Mouse (Mus musculus) liver, embryonic 14.5 days (tissue): ENCODE results near the gene Olfr906. TPM values are rescaled to one million over a fixed set of nuclear protein-coding genes. Genes with fewer than 3 reads are reported as not detected.

Experiments
- ATAC-seq: fragments of 200-750 bp; cut with Nextera tagmentation; 2 replicates; pipeline ENCODE4 v1.8.0; 2017; ENCODE audit warnings: moderate number of reproducible peaks, mild to moderate bottlenecking, moderate library complexity; ENCODE audit not compliant: insufficient read depth
- DNase-seq, 3 experiments: peaks; one replicate each; pipeline ENCODE4 v3.0.0-alpha.2; 2012 to 2013; ENCODE audit warnings: low read depth in 3 of 3, low spot score in 3 of 3
- H3K27ac ChIP-seq: fragments of 300-500 bp; sonication (generic); 2 replicates; pipeline ENCODE4 v1.5.1; 2014; ENCODE audit warnings: moderate library complexity, mild to moderate bottlenecking, control low read depth, inconsistent platforms
- H3K27me3 ChIP-seq: fragments of 300-500 bp; sonication (generic); 2 replicates; pipeline ENCODE4 v1.6.1; 2014; ENCODE audit warnings: mild to moderate bottlenecking, low read length, moderate library complexity; ENCODE audit not compliant: control insufficient read depth, insufficient read depth
- H3K36me3 ChIP-seq: fragments of 300-500 bp; sonication (generic); replicated peaks from 2 replicates; pipeline ENCODE4 v1.6.1; 2014; ENCODE audit warnings: low read depth; ENCODE audit not compliant: control insufficient read depth, insufficient read depth
- H3K4me1 ChIP-seq, 2 experiments: fragments of 200-500 bp in 1 of 2; fragments of 300-500 bp in 1 of 2; sonication (generic) in 1 of 2; replicated peaks; 2 replicates each; pipeline ENCODE4 v1.6.1; 2012 to 2014; ENCODE audit warnings: antibody characterized with exemption in 1 of 2, inconsistent platforms in 1 of 2, low read length in 1 of 2; ENCODE audit not compliant: control insufficient read depth in 2 of 2, insufficient read depth in 2 of 2
- H3K4me2 ChIP-seq: fragments of 300-500 bp; sonication (generic); 2 replicates; pipeline ENCODE4 v1.6.1; 2014; ENCODE audit warnings: low read depth, mild to moderate bottlenecking, control low read depth, moderate library complexity
- H3K4me3 ChIP-seq, 2 experiments: fragments of 200-500 bp in 1 of 2; fragments of 300-500 bp in 1 of 2; sonication (generic) in 1 of 2; 2 replicates each; pipeline ENCODE4 v1.5.1; 2012 to 2014; ENCODE audit warnings: low read depth in 2 of 2, low read length in 2 of 2, mild to moderate bottlenecking in 2 of 2, control low read depth in 1 of 2, inconsistent platforms in 1 of 2, moderate library complexity in 1 of 2; ENCODE audit not compliant: insufficient read depth in 1 of 2
- H3K9ac ChIP-seq: fragments of 300-500 bp; sonication (generic); replicated peaks from 2 replicates; pipeline ENCODE4 v1.6.1; 2014; ENCODE audit warnings: mild to moderate bottlenecking, control low read depth, moderate library complexity
- H3K9me3 ChIP-seq: fragments of 300-500 bp; sonication (generic); 2 replicates; pipeline ENCODE4 v1.6.1; 2016; ENCODE audit warnings: low read length, mixed read lengths; ENCODE audit not compliant: control insufficient read depth
- CTCF ChIP-seq: IDR thresholded peaks from 2 replicates; pipeline ENCODE4 v1.5.1; 2016; ENCODE audit warnings: antibody characterized with exemption, low read depth, control low read depth
- EP300 ChIP-seq: IDR thresholded peaks from 2 replicates; pipeline ENCODE4 v1.6.1; 2016; ENCODE audit warnings: antibody characterized with exemption, low read depth
- WGBS: fragments of 180-500 bp; shearing (Covaris S2); extraction: QIAGEN DNeasy Blood & Tissue Kit; methylation state at CpG from one replicate; pipeline ENCODE4 v1.1.7; 2014; ENCODE audit not compliant: insufficient replicate concordance; 5-methylcytosine and 5-hydroxymethylcytosine counted together
- polyA plus RNA-seq, 2 experiments: library from polyadenylated mRNA; depleted of rRNA in 1 of 2; stranded (reverse) in 1 of 2; unstranded in 1 of 2; fragments of >200 nt; fragmentation: Nextera tagmentation in 1 of 2; extraction: Ambion mirVana in 1 of 2; gene quantifications; 2 replicates each; pipeline versions ENCODE4 v1.2.1 to v1.2.3; 2012 to 2014

Olfr906 gene
- not detected in 2 replicates for polyA plus RNA-seq (2012; rRNA removed)
- not detected in 2 replicates for polyA plus RNA-seq (2014; fragmentation: Nextera tagmentation; extraction: Ambion mirVana)

DNA sequence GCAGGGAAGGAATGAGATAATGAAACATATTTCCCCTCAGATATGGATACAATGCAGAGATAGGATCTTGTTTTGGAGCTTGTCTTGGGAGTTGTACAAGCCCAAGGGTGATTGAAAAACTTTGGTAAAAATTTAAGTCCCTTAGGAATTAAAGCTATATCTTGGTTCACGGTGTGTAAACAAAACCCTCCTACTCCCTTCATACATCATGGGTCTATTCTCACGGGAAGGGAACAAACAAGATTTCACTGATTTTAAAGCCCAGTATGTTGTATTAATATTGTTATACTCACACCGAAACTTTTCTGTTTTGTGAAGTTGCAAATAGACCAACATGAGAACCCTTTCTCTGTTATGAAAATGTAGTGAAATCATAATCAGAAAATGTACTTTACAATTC, at the start of gene Olfr906:
TSS of gene Olfr906 (plus strand) at position 301 of the 400 bp plus-strand sequence.
- 54% methylated on average over 3 of the region's 3 CpGs for WGBS
- TF ChIP-seq CTCF: no peak
- TF ChIP-seq EP300: no peak

DNA sequence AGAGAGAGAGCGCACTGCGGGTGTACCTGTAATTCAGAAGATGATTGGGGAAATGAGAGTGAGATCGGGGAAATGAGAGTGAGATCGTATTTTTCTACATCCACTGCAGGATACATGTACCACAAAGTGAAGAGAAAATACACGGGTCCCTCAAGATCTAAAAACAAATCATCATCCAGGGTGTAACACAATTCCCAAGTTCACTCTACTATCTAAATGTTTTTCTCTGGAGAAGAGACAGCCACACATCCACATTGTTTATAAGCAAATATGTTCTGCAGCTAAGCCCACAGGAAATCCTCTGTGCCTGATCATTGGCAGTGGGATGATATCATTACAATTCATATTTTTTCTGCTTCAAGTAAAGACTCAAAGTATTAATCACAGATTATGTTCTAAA, 39.5 kb upstream of the Olfr906 start, which contains the start of gene Olfr902:
TSS of gene Olfr902 (plus strand) at position 301 of the 400 bp plus-strand sequence.
- Histone ChIP-seq H3K4me2 (no peak within 1 kb of the TSS), H3K9ac (no peak within 1 kb of the TSS), H3K36me3 (no peaks in the 10 kb centered on the region), H3K9me3 (no peaks in the 10 kb centered on the region), H3K4me3 (no peak within 1 kb of the TSS), H3K27ac (no peak within 1 kb of the TSS), H3K27me3 (no peaks in the 10 kb centered on the region), H3K4me1 (no peaks in the 10 kb centered on the region)
- WGBS: 70% methylated on average over 5 of the region's 5 CpGs
- DNase-seq (no peak), ATAC-seq (no peak)
- TF ChIP-seq EP300 (no peak), CTCF (no peak)

More for the DNA sequence above, at the start of gene Olfr906:
- H3K27me3 ChIP-seq: no peaks in the 10 kb centered on the region
- no peak within 1 kb of the TSS for H3K27ac ChIP-seq
- no peaks in the 10 kb centered on the region for H3K9me3 ChIP-seq
- no peak within 1 kb of the TSS for H3K4me3 ChIP-seq
- no peaks in the 10 kb centered on the region for H3K4me1 ChIP-seq
- DNase-seq (no peak), ATAC-seq (no peak)
- H3K4me2 ChIP-seq: no peak within 1 kb of the TSS
- no peaks in the 10 kb centered on the region for H3K36me3 ChIP-seq
- H3K9ac ChIP-seq: no peak within 1 kb of the TSS

DNA sequence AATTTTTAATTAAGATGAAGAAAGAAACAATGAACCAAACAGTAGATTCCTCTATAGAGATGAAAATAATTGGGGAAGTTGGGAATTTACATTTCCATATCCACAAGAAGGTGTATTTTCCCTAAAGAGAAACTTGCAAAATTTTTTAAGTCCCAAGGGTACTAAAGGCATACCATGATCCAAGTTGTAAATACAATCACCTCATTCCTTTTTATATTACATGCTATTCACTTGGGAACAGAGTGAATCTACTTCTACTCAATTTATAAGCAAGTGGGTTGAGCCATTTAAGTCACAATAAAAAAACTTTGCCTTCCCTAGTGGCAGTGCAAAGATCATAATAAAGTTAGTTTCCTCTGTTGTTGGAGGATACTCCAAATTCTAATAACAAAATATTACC, 24.0 kb upstream of the Olfr906 start, which contains the start of gene Olfr904:
TSS of gene Olfr904 (plus strand) at position 301 of the 400 bp plus-strand sequence.
- no peak within 1 kb of the TSS for H3K27ac ChIP-seq
- no peaks in the 10 kb centered on the region for H3K4me1 ChIP-seq
- no peaks in the 10 kb centered on the region for H3K27me3 ChIP-seq
- H3K4me3 ChIP-seq: no peak within 1 kb of the TSS
- H3K9ac ChIP-seq: no peak within 1 kb of the TSS
- H3K9me3 ChIP-seq: no peaks in the 10 kb centered on the region
- DNase-seq (no peak), ATAC-seq (no peak)
- TF ChIP-seq EP300: no peak
- no peak for TF ChIP-seq CTCF
- H3K36me3 ChIP-seq: no peaks in the 10 kb centered on the region
- no peak within 1 kb of the TSS for H3K4me2 ChIP-seq

DNA sequence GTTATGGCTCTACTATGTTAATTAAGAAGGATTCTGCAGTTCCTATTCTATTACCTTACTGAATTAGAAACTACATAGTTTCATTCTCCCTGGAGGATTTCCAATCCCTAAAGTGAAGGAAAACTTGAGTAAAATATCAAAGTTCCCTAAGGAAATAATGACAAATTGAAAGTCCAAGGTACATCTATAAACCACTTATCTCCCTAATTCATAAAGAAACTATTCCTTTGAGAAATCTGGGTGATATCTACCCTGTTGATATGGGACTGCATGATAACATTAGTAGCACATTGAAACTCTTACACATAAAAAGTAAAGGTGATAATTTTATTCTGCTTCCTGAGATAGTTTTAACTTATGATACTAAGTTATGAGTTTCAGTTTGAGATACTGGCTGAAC, 16.1 kb upstream of the Olfr906 start, which contains the start of gene Olfr905:
TSS of gene Olfr905 (plus strand) at position 301 of the 400 bp plus-strand sequence.
- TF ChIP-seq EP300 (no peak), CTCF (no peak)
- Histone ChIP-seq H3K9me3 (no peaks in the 10 kb centered on the region), H3K36me3 (no peaks in the 10 kb centered on the region), H3K27ac (no peak within 1 kb of the TSS), H3K9ac (no peak within 1 kb of the TSS), H3K4me2 (no peak within 1 kb of the TSS), H3K4me3 (no peak within 1 kb of the TSS), H3K4me1 (no peaks in the 10 kb centered on the region), H3K27me3 (no peaks in the 10 kb centered on the region)
- ATAC-seq (no peak), DNase-seq (no peak)

DNA sequence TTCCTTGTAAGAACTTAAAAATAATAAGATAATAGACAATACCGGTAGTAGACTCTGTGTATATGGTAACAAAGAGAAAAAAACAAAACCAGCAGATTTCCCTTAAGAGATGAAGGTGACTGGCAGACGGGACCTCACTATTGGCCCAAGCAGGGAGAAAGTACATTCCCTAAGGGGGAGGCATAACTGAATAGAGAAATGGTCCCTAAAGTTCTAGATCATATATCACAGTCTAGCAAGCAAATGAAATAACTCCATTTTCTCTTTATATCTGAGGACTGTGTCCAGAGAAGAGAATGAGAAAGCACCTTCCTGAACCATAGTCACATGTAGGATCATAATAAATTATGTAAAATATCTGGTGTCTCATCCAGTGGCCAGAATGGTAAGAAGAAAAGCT, 8.6 kb downstream of the Olfr906 start, which contains the start of gene Olfr907:
TSS of gene Olfr907 (plus strand) at position 301 of the 400 bp plus-strand sequence.
- Histone ChIP-seq H3K4me2 (no peak within 1 kb of the TSS), H3K9ac (no peak within 1 kb of the TSS), H3K4me1 (no peaks in the 10 kb centered on the region), H3K4me3 (no peak within 1 kb of the TSS), H3K9me3 (no peaks in the 10 kb centered on the region), H3K27ac (no peak within 1 kb of the TSS), H3K27me3 (no peaks in the 10 kb centered on the region), H3K36me3 (no peaks in the 10 kb centered on the region)
- ATAC-seq (no peak), DNase-seq (no peak)
- no peak for TF ChIP-seq CTCF
- no peak for TF ChIP-seq EP300
- WGBS: 60% methylated on average over 2 of the region's 2 CpGs
